Mouse (Mus musculus) heart, adult 2 months (tissue): ENCODE measurements at regions not wholly inside any gene's neighbourhood (a gene's known extent, or its start where the extent isn't known, plus 50 kb on each side); places are given as distances from the start of the nearest gene placed in this dataset.

ENCODE experiments used
- DNase-seq, 2 experiments: peaks; one replicate each; pipeline ENCODE4 v3.0.0; 2021
- H3K27ac ChIP-seq: fragments of 200-600 bp; 2 replicates; pipeline ENCODE4 v1.8.1; 2022
- H3K27me3 ChIP-seq: fragments of 200-500 bp; 2 replicates; pipeline ENCODE4 v1.6.1; 2012; ENCODE audit warnings: mild to moderate bottlenecking, low read length, inconsistent platforms, mixed read lengths; ENCODE audit not compliant: control insufficient read depth, insufficient read depth
- H3K36me3 ChIP-seq: fragments of 200-500 bp; 2 replicates; pipeline ENCODE4 v1.6.1; 2012; ENCODE audit warnings: low read length, inconsistent platforms; ENCODE audit not compliant: control insufficient read depth, insufficient read depth
- H3K4me1 ChIP-seq: fragments of 200-500 bp; 2 replicates; pipeline ENCODE4 v1.6.1; 2011; ENCODE audit warnings: low read length; ENCODE audit not compliant: control insufficient read depth, insufficient read depth
- H3K4me3 ChIP-seq: fragments of 200-600 bp; 2 replicates; pipeline ENCODE4 v1.8.1; 2022
- H3K79me2 ChIP-seq: fragments of 200-500 bp; replicated peaks from 2 replicates; pipeline ENCODE4 v1.6.1; 2012; ENCODE audit warnings: mild to moderate bottlenecking, inconsistent platforms, low read length, moderate library complexity, mixed read lengths; ENCODE audit not compliant: control insufficient read depth, insufficient read depth
- H3K9ac ChIP-seq: fragments of 200-500 bp; 2 replicates; pipeline ENCODE4 v1.6.1; 2012; ENCODE audit warnings: low read depth, mild to moderate bottlenecking, control low read depth, inconsistent platforms, low read length, mixed read lengths
- CTCF ChIP-seq: fragments of 200-600 bp; IDR thresholded peaks from 2 replicates; pipeline ENCODE4 v1.8.1; 2022; ENCODE audit warnings: antibody characterized with exemption, mild to moderate bottlenecking, moderate library complexity
- EP300 ChIP-seq: fragments of 200-500 bp; IDR thresholded peaks from 2 replicates; pipeline ENCODE4 v1.6.1; 2011; ENCODE audit warnings: low read depth, low read length, control low read depth; ENCODE audit not compliant: insufficient read depth
- POLR2A ChIP-seq: fragments of 200-500 bp; IDR thresholded peaks from 2 replicates; pipeline ENCODE4 v1.6.1; 2011; ENCODE audit warnings: mild to moderate bottlenecking, low read depth, low read length, control low read depth; ENCODE audit not compliant: insufficient read depth
- WGBS: fragments of 180-500 bp; shearing (Covaris S2); methylation state at CpG from one replicate; pipeline ENCODE4 v1.1.7; 2018; 5-methylcytosine and 5-hydroxymethylcytosine counted together
- intact Hi-C: fragments of 180-260 bp; cut with DNase I; formaldehyde crosslinking; loops from one replicate; pipeline ENCODE4 v1.15.1; 2025

DNA sequence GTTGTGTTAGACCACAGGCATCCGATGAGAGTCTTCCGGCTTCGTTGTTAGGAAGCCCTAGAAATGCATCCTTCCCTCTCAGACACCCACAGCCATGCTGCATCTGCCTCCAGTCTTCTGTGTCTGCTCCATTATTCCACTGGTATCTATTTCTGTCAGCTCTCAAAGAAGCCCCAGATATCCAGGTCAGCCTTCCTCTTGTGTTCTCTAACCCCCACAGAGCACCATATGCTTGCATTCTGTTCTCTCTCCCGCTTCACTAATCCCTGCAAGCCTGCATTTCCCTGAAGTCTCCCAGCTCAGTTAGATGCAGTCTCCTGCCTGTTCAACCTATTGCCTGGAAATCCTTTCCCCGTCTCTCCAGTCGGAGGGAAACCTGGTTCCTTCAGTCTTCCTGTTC lies 53.6 kb upstream of the Wdfy3 start:
- WGBS: 44% methylated on average over 6 of the region's 6 CpGs
- H3K4me1 ChIP-seq: no peaks in the 10 kb centered on the region
- intact Hi-C loops: no loop called here

DNA sequence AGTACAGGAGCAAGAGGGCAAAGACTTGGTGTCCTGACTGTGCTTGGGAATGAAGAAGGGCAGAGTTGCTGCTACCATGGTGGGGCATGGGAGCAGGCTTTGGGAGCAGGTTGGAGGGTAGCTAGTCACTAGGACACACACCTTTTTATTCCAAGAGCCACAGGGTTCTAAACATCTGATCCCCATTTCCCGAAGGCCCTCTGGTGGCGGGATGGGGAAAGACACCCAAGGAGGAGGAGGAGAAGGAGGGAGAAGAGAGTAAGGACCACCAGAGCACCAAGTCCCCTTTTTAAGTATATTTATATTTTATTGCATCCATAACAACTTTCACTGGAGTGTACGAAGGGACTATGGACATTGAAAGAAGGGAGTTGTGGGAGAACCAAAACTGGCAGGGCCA lies 57.0 kb upstream of the Wdfy3 start:
- no peaks in the 10 kb centered on the region for H3K36me3 ChIP-seq
- intact Hi-C loops: no loop called here
- H3K27me3 ChIP-seq: no peaks in the 10 kb centered on the region
- DNase-seq: peak in 1 of 2 experiments; percentile 53
- WGBS: 18% methylated on average over 3 of the region's 3 CpGs
- no peaks in the 10 kb centered on the region for H3K79me2 ChIP-seq
- no peak overlapping the region for H3K27ac ChIP-seq
- H3K4me3 ChIP-seq: no peak overlapping the region
- peak; percentile 78 for TF ChIP-seq CTCF
- no peak for TF ChIP-seq EP300
- no peaks in the 10 kb centered on the region for H3K4me1 ChIP-seq
- H3K9ac ChIP-seq: no peak overlapping the region

More for the DNA sequence above, 53.6 kb upstream of the Wdfy3 start:
- TF ChIP-seq EP300 (no peak), CTCF (no peak), POLR2A (no peak)
- DNase-seq: no peak
- Histone ChIP-seq H3K79me2 (no peaks in the 10 kb centered on the region), H3K27ac (no peak overlapping the region), H3K36me3 (no peaks in the 10 kb centered on the region), H3K9ac (no peak overlapping the region), H3K4me3 (no peak overlapping the region), H3K27me3 (no peaks in the 10 kb centered on the region)

DNA sequence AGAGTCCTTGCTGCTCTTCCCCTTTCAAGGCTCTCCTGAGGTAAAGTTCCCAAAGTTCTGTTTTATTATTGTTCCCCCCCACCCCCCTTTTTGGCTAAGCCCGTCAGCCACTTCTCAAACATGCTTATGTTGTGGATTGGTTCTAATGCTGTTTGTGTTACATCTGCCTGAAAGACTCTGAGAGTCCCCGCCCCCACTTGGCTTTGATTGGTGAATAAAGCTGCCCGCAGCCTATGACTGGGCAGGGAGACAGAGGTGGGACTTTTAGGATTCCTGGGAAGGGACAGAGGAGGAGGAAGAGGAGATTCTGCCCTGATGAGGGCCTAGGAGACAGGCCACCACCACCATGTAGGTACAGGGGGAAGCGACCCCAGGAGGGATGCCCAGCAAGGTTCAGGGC lies 78.3 kb upstream of the Wdfy3 start:
- TF ChIP-seq EP300: no peak
- TF ChIP-seq CTCF: no peak
- TF ChIP-seq POLR2A: no peak
- H3K9ac ChIP-seq: no peak overlapping the region
- no peak overlapping the region for H3K4me3 ChIP-seq
- H3K36me3 ChIP-seq: no peaks in the 10 kb centered on the region
- no peak overlapping the region for H3K27ac ChIP-seq
- no peak for DNase-seq
- WGBS: 74% methylated on average over 4 of the region's 4 CpGs
- no peaks in the 10 kb centered on the region for H3K27me3 ChIP-seq
- no peaks in the 10 kb centered on the region for H3K79me2 ChIP-seq
- H3K4me1 ChIP-seq: no peaks in the 10 kb centered on the region
- intact Hi-C loops: loop anchor here (5.0 kb wide), 1 partner anchor 544 kb away; no protein-coding TSS in a partner anchor

DNA sequence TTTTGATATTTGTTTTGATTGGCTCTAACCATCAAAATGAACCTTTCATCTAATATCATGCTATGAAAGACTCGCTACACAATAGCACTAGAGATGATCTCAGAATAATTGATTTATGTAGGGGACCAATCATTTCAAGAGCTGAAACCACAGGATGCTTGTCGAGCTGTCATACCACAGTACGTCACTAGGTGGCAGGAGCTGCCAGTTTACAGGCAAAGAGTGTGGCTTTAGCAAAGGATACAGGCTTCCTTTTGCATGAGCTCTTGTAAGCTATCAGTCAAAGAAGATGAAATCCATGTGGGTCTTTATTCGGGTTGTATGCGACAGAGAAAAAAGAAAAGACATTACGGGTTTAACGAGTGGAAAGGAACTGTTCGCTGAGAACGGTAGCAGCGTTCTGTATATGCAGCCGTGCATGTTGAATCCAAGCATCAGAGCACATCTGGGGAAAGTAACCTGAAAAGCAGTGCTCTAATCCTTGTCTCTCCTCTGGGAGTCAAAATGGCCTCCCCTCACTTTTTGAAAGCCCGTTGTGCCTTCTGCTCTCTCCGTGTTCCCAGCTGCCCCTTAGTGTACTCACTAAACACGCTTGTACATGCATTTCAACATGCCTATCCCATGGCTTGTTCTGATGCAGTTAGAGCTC lies 79.9 kb upstream of the Wdfy3 start:
- peak; percentile 32 to 75 for DNase-seq
- H3K4me3 ChIP-seq: no peak overlapping the region
- WGBS: 47% methylated on average over 14 of the region's 14 CpGs
- H3K27ac ChIP-seq: no peak overlapping the region
- TF ChIP-seq EP300 (peak; percentile 50; the same call in 1 of the 2 replicates), CTCF (peak; percentile 93), POLR2A (no peak)
- intact Hi-C loops: loop anchor here (5.0 kb wide), 1 partner anchor 543 kb away; no protein-coding TSS in a partner anchor
- no peaks in the 10 kb centered on the region for H3K27me3 ChIP-seq
- no peaks in the 10 kb centered on the region for H3K4me1 ChIP-seq
- no peak overlapping the region for H3K9ac ChIP-seq
- H3K36me3 ChIP-seq: no peaks in the 10 kb centered on the region
- no peaks in the 10 kb centered on the region for H3K79me2 ChIP-seq

DNA sequence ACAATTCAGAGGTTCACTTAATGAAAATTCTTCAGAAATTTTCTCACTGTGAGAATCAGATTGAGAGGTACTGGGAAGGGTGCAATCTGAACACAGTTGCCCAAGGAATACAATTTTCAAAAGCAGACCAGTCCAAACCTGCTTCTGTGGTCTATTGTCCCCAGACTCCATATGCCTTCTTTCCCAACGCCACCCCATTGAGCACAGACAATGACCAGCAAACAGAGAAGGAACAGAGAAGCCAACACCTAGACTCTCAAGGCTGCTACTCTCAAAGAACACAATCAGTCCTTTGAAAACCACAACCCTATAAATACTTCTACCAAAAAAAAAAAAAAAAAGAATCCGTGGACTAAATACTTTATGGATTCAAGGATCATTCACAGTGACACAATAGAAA lies 89.9 kb upstream of the Wdfy3 start:
- Histone ChIP-seq H3K4me3 (no peak overlapping the region), H3K36me3 (no peaks in the 10 kb centered on the region), H3K4me1 (no peaks in the 10 kb centered on the region), H3K9ac (no peak overlapping the region), H3K27me3 (no peaks in the 10 kb centered on the region), H3K27ac (no peak overlapping the region), H3K79me2 (no peaks in the 10 kb centered on the region)
- DNase-seq: no peak
- TF ChIP-seq CTCF: no peak
- no peak for TF ChIP-seq EP300
- no peak for TF ChIP-seq POLR2A
- intact Hi-C loops: no loop called here
- WGBS: 72% methylated on average over 2 of the region's 2 CpGs

DNA sequence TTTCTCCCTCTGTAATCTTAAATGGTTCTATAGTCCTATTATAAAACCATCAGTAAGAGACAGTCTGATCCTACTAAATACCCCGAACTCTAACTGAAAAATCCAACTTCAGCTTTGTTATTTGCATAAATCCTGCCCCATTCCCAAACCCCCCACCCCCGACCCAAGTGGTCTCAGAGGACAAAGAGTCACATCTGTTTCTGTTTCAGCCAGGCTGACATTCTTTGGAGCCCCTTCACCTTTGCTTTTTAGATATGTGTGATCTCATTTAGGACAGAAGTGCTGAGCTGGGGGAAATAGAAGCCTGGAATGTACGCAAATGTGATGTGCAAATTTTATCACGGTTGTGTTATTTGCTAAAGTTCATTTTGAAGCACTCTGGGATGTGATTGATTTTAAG lies 98.3 kb upstream of the Wdfy3 start:
- no peak for TF ChIP-seq CTCF
- no peak for TF ChIP-seq POLR2A
- TF ChIP-seq EP300: no peak
- Histone ChIP-seq H3K27ac (no peak overlapping the region), H3K9ac (no peak overlapping the region), H3K27me3 (0 out of 2 replicates have a peak, but pooled peaks cover 1% of the 10 kb centered on the region), H3K36me3 (no peaks in the 10 kb centered on the region), H3K4me3 (no peak overlapping the region), H3K79me2 (no peaks in the 10 kb centered on the region), H3K4me1 (no peaks in the 10 kb centered on the region)
- intact Hi-C loops: no loop called here
- no peak for DNase-seq
- 59% methylated on average over 4 of the region's 4 CpGs for WGBS
